23 mouse cellular contexts compared by ENCODE assay signal in the genomic region with DNA sequence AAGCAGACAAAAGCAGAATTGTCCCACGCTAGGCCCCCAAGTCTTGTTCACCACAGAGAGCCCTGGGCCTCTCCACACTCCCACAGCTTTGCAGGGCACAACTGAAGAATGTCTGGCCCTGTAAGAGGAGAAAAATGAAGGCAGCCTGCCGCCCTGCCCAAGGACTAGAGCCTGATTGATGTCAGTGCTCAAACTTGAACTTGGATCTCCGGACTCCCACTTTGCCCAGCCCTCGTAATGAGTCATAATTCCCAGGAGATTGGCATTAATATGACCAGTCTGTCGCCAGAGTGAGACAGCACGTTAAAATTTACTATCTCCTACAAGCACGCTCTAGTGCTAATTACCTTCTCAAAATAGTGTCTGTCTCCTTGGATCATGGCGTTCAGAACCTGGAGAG. TPM values are rescaled to one million over a fixed set of nuclear protein-coding genes. Genes with fewer than 3 reads are reported as not detected.
"Had no signal": no experiment of that assay in that cellular context is flagged by ENCODE, and none has a peak within 500 bp of the region (broad histone marks: within the 10 kb centered on the region; RNA-seq: fewer than 3 reads in every experiment).

No protein-coding gene starts in this region.

- H3K4me1 ChIP-seq: liver, embryonic 13.5 days; lung, embryonic 15.5 days; megakaryocyte, embryonic 14.5 days; neural tube, embryonic 12.5 days; stomach, embryonic 15.5 days had no signal

- H3K27ac ChIP-seq: layer of hippocampus, adult 2 months; limb, embryonic 12.5 days; liver, embryonic 13.5 days; lung, embryonic 15.5 days; neural tube, embryonic 12.5 days; stomach, embryonic 15.5 days had no signal

- H3K36me3 ChIP-seq: limb, embryonic 12.5 days; liver, embryonic 13.5 days; lung, embryonic 15.5 days; midbrain, embryonic 15.5 days; neural tube, embryonic 12.5 days; stomach, embryonic 15.5 days had no signal

- H3K4me3 ChIP-seq: layer of hippocampus, adult 2 months; limb, embryonic 12.5 days; liver, embryonic 13.5 days; lung, embryonic 15.5 days; megakaryocyte, embryonic 14.5 days; midbrain, embryonic 15.5 days; neural tube, embryonic 12.5 days; stomach, embryonic 15.5 days had no signal

- H3K27me3 ChIP-seq: limb, embryonic 12.5 days; lung, embryonic 15.5 days; midbrain, embryonic 15.5 days; neural tube, embryonic 12.5 days had no signal

- DNase-seq: kidney, postnatal 10 days; kidney, postnatal 4 days; liver; liver, embryonic 13.5 days; liver, postnatal 0 days; lung, postnatal 14 days; right cerebral cortex, postnatal 4 days; spleen, adult 18-20 months; thymus, adult 2 months; thymus, postnatal 25 days had no signal

- H3K9me3 ChIP-seq: limb, embryonic 12.5 days; liver, embryonic 13.5 days; lung, embryonic 15.5 days; megakaryocyte, embryonic 14.5 days; midbrain, embryonic 15.5 days; neural tube, embryonic 12.5 days; stomach, embryonic 15.5 days had no signal

RNA-seq across cellular contexts. Expression of a gene that starts 25.1 kb away (rescaled TPM):
- total RNA-seq: layer of hippocampus, adult 2 months; layer of hippocampus, postnatal 10 days; left cerebral cortex, postnatal 36 days; monocyte, adult 5-6 weeks; neutrophil, adult 5-6 weeks had no signal
- polyA plus RNA-seq: limb, embryonic 12.5 days; liver, embryonic 13.5 days; liver, postnatal 0 days; lung, embryonic 15.5 days; midbrain, embryonic 11.5 days; midbrain, embryonic 15.5 days; neural tube, embryonic 12.5 days; testis, adult 2 months had no signal
